Mouse (Mus musculus) myocyte (in vitro differentiated cells): ENCODE measurements around the gene Rnf144a.

Experiments
- CEBPB ChIP-seq: IDR thresholded peaks from 2 replicates; pipeline ENCODE4 v1.6.1; 2011; ENCODE audit warnings: mild to moderate bottlenecking, moderate library complexity; ENCODE audit not compliant: poor library complexity, insufficient read depth, severe bottlenecking
- E2F4 ChIP-seq: IDR thresholded peaks from one replicate; pipeline ENCODE4 v1.6.1; 2011; ENCODE audit warnings: mild to moderate bottlenecking, control low read depth, moderate library complexity; ENCODE audit not compliant: insufficient read depth
- MAX ChIP-seq: IDR thresholded peaks from one replicate; pipeline ENCODE4 v1.6.1; 2011; ENCODE audit warnings: low read depth, mild to moderate bottlenecking, control low read depth
- MYOD1 ChIP-seq, 3 experiments: IDR thresholded peaks; one replicate each; pipeline ENCODE4 v1.6.1; 2011; ENCODE audit warnings: control low read depth in 2 of 3, low read depth in 2 of 3, mild to moderate bottlenecking in 2 of 3, moderate library complexity in 1 of 3; ENCODE audit not compliant: insufficient read length in 2 of 3, control insufficient read depth in 1 of 3
- MYOG ChIP-seq, 3 experiments: IDR thresholded peaks; one replicate each; pipeline ENCODE4 v1.6.1; 2011; ENCODE audit warnings: control low read depth in 2 of 3, low read depth in 2 of 3, mild to moderate bottlenecking in 2 of 3; ENCODE audit not compliant: insufficient read length in 2 of 3, control insufficient read depth in 1 of 3, insufficient read depth in 1 of 3
- POLR2A ChIP-seq: IDR thresholded peaks from one replicate; pipeline ENCODE4 v1.6.1; 2011; ENCODE audit warnings: low read depth, mild to moderate bottlenecking, control low read depth, moderate library complexity; ENCODE audit not compliant: insufficient read length
- POLR2AphosphoS2 ChIP-seq: IDR thresholded peaks from one replicate; pipeline ENCODE4 v1.6.1; 2011; ENCODE audit warnings: low read depth, control low read depth; ENCODE audit not compliant: insufficient read length
- REST ChIP-seq: IDR thresholded peaks from one replicate; pipeline ENCODE4 v1.6.1; 2011; ENCODE audit warnings: mild to moderate bottlenecking, control low read depth, moderate library complexity; ENCODE audit not compliant: insufficient read depth, insufficient read length
- SRF ChIP-seq: IDR thresholded peaks from one replicate; pipeline ENCODE4 v1.6.1; 2011; ENCODE audit warnings: low read depth; ENCODE audit not compliant: control insufficient read depth, insufficient read length
- TCF12 ChIP-seq: IDR thresholded peaks from one replicate; pipeline ENCODE4 v1.6.1; 2011; ENCODE audit warnings: mild to moderate bottlenecking, control low read depth; ENCODE audit not compliant: poor library complexity, insufficient read depth, severe bottlenecking
- TCF3 ChIP-seq: IDR thresholded peaks from one replicate; pipeline ENCODE4 v1.6.1; 2011; ENCODE audit warnings: low read depth, control low read depth; ENCODE audit not compliant: insufficient read length
- USF1 ChIP-seq: IDR thresholded peaks from one replicate; pipeline ENCODE4 v1.6.1; 2011; ENCODE audit warnings: low read depth, mild to moderate bottlenecking, control low read depth, moderate library complexity

DNA sequence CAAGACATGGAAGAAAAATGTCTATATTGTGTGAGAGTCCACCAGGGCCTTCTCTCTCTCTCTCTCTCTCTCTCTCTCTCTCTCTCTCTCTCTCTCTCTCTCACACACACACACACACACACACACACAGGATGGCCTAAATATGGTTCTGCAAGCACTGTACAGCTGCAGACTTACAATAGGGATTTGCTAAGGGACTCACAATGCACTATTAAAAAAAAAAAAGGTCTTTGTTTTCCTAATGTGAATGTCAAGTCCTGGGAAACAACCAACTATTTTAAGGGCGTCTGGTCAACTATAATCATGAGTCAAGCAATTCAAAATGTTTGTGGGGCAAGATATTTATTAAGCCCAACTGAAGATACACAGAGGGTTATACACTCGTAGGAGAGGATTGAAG, 71.9 kb downstream of the Rnf144a start:
- TF ChIP-seq E2F4 (no peak), POLR2A (no peak), MYOD1 (IDR thresholded peaks at IDR 0.05; ENCODE audit: control insufficient read depth in 1 of 3, insufficient read length in 2 of 3, low read depth in 2 of 3) (no peak), TCF12 (no peak), CEBPB (no peak), USF1 (no peak), POLR2AphosphoS2 (no peak), MYOG (IDR thresholded peaks at IDR 0.05; ENCODE audit: control insufficient read depth in 1 of 3, insufficient read depth in 1 of 3, insufficient read length in 2 of 3, low read depth in 2 of 3) (no peak), MAX (no peak), TCF3 (no peak), REST (no peak), SRF (no peak)
